Mouse (Mus musculus): Measurements from ENCODE around the gene Atp5g1. TPM values are rescaled to one million over a fixed set of nuclear protein-coding genes. Genes with fewer than 3 reads are reported as not detected.

Gene Atp5g1
- polyA plus RNA-seq, 1 experiment, result 184 TPM

DNA sequence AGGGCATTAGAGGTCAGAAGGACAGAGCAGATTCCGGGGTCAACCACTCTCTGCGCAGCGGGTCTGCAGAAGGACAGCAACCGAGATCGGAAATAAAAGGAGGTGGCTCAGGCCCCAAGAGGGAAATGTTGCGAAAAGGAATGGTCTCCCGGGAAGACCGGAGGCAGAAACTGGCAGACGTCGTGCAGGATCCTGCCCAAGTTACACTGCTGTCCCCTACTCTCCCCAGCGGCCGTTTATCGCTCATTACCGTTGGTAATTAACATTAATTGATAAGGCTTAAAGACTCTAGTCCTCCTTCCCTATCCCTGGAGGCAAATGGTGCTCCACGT, 327 bp downstream of the Atp5g1 start:
- Histone ChIP-seq H3K9ac (ENCODE audit: low read depth, poor library complexity, severe bottlenecking) (peak overlapping the region; percentile 90), H3K36me3 (ENCODE audit: control insufficient read depth, insufficient read depth, low read length, poor library complexity, severe bottlenecking) (peaks cover 16% of the 10 kb centered on the region), H3K9me3 (replicated peaks; ENCODE audit: control insufficient read depth, insufficient read depth, low read length, poor library complexity, severe bottlenecking) (no peaks in the 10 kb centered on the region), H3K4me1 (ENCODE audit: control insufficient read depth, insufficient read depth, low read length) (no peaks in the 10 kb centered on the region), H3K27me3 (ENCODE audit: control insufficient read depth, insufficient read depth, low read length, poor library complexity, severe bottlenecking) (no peaks in the 10 kb centered on the region), H3K4me3 (ENCODE audit: low read depth, low read length) (peak overlapping the region; percentile 87), H3K27ac (ENCODE audit: insufficient read depth, low read length) (peak overlapping the region; percentile 38)
- TF ChIP-seq EP300 (IDR thresholded peaks at IDR 0.05; ENCODE audit: insufficient read depth, low read depth, low read length) (no peak), CTCF (IDR thresholded peaks at IDR 0.05; ENCODE audit: low read depth, low read length) (no peak), POLR2A (IDR thresholded peaks at IDR 0.05; ENCODE audit: insufficient read depth, low read length) (no peak)

DNA sequence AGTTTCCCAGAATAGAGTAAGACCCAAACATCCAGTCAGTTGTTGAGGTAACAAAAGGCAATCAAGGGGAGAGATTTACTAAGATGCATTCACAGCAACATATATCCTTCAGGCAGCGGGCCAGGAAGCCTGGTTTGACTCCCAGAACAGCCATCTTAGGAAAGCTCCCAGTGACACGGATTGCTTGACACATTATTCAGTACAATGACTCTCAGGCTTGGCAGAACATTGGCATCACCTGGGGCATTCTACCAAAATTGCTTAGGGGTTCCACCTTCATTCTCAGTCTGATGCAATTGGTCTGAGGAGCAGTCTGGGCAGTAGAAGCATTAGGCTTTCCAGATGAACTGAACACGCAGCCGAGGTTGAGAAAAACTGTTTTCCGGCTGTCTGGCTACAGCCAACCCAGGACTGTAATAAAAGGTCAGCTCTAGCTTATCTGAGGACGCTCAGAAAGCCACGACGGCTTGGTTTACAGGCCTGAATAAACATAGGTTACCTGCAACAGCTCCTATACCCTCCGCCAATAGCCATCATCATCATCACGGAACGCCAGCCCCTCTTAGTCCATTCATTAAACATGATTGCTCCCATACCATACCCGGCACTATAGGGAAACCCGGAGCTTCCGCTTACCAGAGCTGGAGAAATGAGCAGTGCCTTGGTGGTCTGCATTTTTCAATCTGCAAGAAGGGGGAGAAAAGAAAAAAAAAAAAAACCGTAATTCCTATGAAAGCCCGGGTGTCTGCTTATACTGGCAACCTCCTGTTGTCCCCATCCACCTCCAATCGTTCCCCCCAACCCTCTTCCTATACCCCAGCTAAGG, 906 bp downstream of the Atp5g1 start:
- H3K36me3 ChIP-seq (ENCODE audit: control insufficient read depth, insufficient read depth, low read length, poor library complexity, severe bottlenecking), result peaks cover 16% of the 10 kb centered on the region
- H3K9ac ChIP-seq (ENCODE audit: low read depth, poor library complexity, severe bottlenecking), result peak overlapping the region; percentile 90
- TF ChIP-seq POLR2A (IDR thresholded peaks at IDR 0.05; ENCODE audit: insufficient read depth, low read length) (no peak), EP300 (IDR thresholded peaks at IDR 0.05; ENCODE audit: insufficient read depth, low read depth, low read length) (no peak), CTCF (IDR thresholded peaks at IDR 0.05; ENCODE audit: low read depth, low read length) (no peak)
- H3K27me3 ChIP-seq (ENCODE audit: control insufficient read depth, insufficient read depth, low read length, poor library complexity, severe bottlenecking), result no peaks in the 10 kb centered on the region
- no peaks in the 10 kb centered on the region for H3K9me3 ChIP-seq (replicated peaks; ENCODE audit: control insufficient read depth, insufficient read depth, low read length, poor library complexity, severe bottlenecking)
- no peaks in the 10 kb centered on the region for H3K4me1 ChIP-seq (ENCODE audit: control insufficient read depth, insufficient read depth, low read length)
- H3K27ac ChIP-seq (ENCODE audit: insufficient read depth, low read length), result peak overlapping the region; percentile 38
- peak overlapping the region; percentile 87 for H3K4me3 ChIP-seq (ENCODE audit: low read depth, low read length)

DNA sequence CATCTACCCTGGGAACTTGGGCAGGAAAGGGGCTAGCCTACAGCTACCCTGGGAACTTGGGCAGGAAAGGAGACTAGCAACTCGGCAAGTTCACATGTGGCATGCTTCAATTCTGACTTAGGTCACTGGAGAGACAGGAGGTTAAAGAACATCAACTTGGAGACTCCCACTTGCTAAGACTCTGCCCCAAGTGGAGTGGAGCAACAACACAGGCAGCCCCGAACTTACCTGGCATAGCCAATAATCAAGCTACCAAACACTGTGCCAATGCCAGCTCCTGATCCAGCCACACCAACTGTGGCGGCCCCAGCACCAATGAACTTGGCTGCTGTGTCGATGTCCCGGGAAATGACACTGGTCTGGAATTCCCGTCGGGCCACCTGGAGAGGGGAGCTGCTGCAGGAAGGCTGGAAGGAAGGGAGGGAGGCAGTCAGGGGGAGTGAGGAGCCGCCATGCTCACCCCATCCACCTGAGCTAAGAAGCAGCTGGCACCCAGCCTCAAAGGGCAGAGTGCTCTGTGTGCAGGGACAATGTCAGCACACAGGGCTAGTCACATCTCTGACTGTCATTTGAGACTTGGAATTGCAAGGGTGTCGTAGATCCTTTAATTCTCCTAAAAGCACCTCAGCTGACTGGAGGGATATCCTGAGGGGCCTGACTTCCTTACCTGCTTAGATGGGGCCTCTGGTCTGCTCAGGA, 2.0 kb downstream of the Atp5g1 start:
- Histone ChIP-seq H3K27ac (ENCODE audit: insufficient read depth, low read length) (no peak overlapping the region), H3K36me3 (ENCODE audit: control insufficient read depth, insufficient read depth, low read length, poor library complexity, severe bottlenecking) (peaks cover 16% of the 10 kb centered on the region), H3K9me3 (replicated peaks; ENCODE audit: control insufficient read depth, insufficient read depth, low read length, poor library complexity, severe bottlenecking) (no peaks in the 10 kb centered on the region), H3K4me1 (ENCODE audit: control insufficient read depth, insufficient read depth, low read length) (no peaks in the 10 kb centered on the region), H3K27me3 (ENCODE audit: control insufficient read depth, insufficient read depth, low read length, poor library complexity, severe bottlenecking) (no peaks in the 10 kb centered on the region), H3K4me3 (ENCODE audit: low read depth, low read length) (no peak overlapping the region), H3K9ac (ENCODE audit: low read depth, poor library complexity, severe bottlenecking) (peak overlapping the region; percentile 90)
- TF ChIP-seq POLR2A (IDR thresholded peaks at IDR 0.05; ENCODE audit: insufficient read depth, low read length), result no peak
- TF ChIP-seq CTCF (IDR thresholded peaks at IDR 0.05; ENCODE audit: low read depth, low read length), result no peak
- TF ChIP-seq EP300 (IDR thresholded peaks at IDR 0.05; ENCODE audit: insufficient read depth, low read depth, low read length), result no peak

DNA sequence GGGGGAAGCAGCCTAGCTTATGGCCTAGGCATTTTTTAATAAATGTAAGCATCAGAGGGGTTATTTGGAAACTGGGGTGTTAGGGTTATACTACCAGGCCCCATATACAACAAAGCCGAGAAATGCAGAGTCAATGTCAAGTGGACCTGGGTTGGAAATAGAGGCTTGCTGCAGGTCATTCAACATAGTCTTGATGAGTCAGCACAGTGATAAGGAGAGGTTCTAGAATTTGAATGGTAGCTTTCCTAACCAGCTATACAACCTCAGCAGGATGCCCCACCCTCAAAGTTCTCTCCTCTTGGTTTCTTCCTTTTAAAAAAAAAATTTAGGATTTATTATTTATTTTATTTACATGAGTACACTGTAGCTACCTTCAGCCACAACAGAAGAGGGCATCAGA, 4.5 kb downstream of the Atp5g1 start:
- no peak for TF ChIP-seq CTCF (IDR thresholded peaks at IDR 0.05; ENCODE audit: low read depth, low read length)
- TF ChIP-seq POLR2A (IDR thresholded peaks at IDR 0.05; ENCODE audit: insufficient read depth, low read length), result no peak
- no peak for TF ChIP-seq EP300 (IDR thresholded peaks at IDR 0.05; ENCODE audit: insufficient read depth, low read depth, low read length)
- no peak overlapping the region for H3K4me3 ChIP-seq (ENCODE audit: low read depth, low read length)
- no peaks in the 10 kb centered on the region for H3K4me1 ChIP-seq (ENCODE audit: control insufficient read depth, insufficient read depth, low read length)
- no peak overlapping the region for H3K9ac ChIP-seq (ENCODE audit: low read depth, poor library complexity, severe bottlenecking)
- H3K36me3 ChIP-seq (ENCODE audit: control insufficient read depth, insufficient read depth, low read length, poor library complexity, severe bottlenecking), result peaks cover 16% of the 10 kb centered on the region
- no peaks in the 10 kb centered on the region for H3K27me3 ChIP-seq (ENCODE audit: control insufficient read depth, insufficient read depth, low read length, poor library complexity, severe bottlenecking)
- H3K9me3 ChIP-seq (replicated peaks; ENCODE audit: control insufficient read depth, insufficient read depth, low read length, poor library complexity, severe bottlenecking), result no peaks in the 10 kb centered on the region
- no peak overlapping the region for H3K27ac ChIP-seq (ENCODE audit: insufficient read depth, low read length)

DNA sequence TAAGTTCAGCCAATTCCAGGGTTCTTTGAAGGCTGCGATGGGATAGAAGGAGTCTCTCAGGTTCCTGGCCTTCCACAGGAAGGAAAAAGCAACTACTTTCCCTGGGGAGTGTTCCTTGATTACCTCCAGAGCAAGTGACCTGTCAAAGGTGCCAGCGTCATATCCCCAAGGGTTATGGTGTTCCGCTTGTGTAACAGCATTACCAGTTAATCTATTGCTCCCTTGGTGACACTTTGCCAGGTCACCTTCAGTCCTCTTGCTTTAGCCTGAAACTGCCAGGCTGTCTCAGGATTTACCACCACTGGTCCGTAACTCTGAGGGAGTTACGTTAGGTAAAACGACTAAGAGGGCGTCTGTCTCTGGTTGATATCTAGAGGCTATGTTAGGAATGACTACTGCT, 5.1 kb downstream of the Atp5g1 start:
- TF ChIP-seq EP300 (IDR thresholded peaks at IDR 0.05; ENCODE audit: insufficient read depth, low read depth, low read length), result no peak
- no peak for TF ChIP-seq POLR2A (IDR thresholded peaks at IDR 0.05; ENCODE audit: insufficient read depth, low read length)
- TF ChIP-seq CTCF (IDR thresholded peaks at IDR 0.05; ENCODE audit: low read depth, low read length), result no peak
- H3K36me3 ChIP-seq (ENCODE audit: control insufficient read depth, insufficient read depth, low read length, poor library complexity, severe bottlenecking), result peaks cover 16% of the 10 kb centered on the region
- no peak overlapping the region for H3K4me3 ChIP-seq (ENCODE audit: low read depth, low read length)
- H3K27ac ChIP-seq (ENCODE audit: insufficient read depth, low read length), result no peak overlapping the region
- H3K9ac ChIP-seq (ENCODE audit: low read depth, poor library complexity, severe bottlenecking), result no peak overlapping the region
- no peaks in the 10 kb centered on the region for H3K27me3 ChIP-seq (ENCODE audit: control insufficient read depth, insufficient read depth, low read length, poor library complexity, severe bottlenecking)
- no peaks in the 10 kb centered on the region for H3K9me3 ChIP-seq (replicated peaks; ENCODE audit: control insufficient read depth, insufficient read depth, low read length, poor library complexity, severe bottlenecking)
- H3K4me1 ChIP-seq (ENCODE audit: control insufficient read depth, insufficient read depth, low read length), result no peaks in the 10 kb centered on the region

DNA sequence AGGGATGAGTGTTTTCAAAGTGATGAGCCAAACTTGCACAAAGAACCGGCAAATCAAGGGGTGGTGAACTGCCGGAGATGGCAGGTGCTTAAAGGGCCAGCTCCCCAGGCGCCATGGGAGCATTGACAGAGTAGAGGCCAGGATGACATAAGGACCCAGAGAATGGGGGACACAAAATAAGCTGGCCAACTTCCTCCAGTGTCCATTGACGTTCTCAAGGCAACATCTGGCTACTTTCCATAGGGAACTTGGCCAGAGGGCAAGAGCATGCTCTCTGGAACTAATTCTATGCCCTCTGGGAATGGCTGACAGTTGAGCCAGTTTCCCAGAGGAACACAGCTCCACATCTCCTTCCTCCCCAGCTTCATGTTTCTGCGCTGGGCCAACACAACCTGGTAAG, 7.2 kb downstream of the Atp5g1 start:
- TF ChIP-seq CTCF (IDR thresholded peaks at IDR 0.05; ENCODE audit: low read depth, low read length) (no peak), POLR2A (IDR thresholded peaks at IDR 0.05; ENCODE audit: insufficient read depth, low read length) (no peak), EP300 (IDR thresholded peaks at IDR 0.05; ENCODE audit: insufficient read depth, low read depth, low read length) (no peak)
- Histone ChIP-seq H3K9ac (ENCODE audit: low read depth, poor library complexity, severe bottlenecking) (no peak overlapping the region), H3K4me1 (ENCODE audit: control insufficient read depth, insufficient read depth, low read length) (no peaks in the 10 kb centered on the region), H3K4me3 (ENCODE audit: low read depth, low read length) (no peak overlapping the region), H3K36me3 (ENCODE audit: control insufficient read depth, insufficient read depth, low read length, poor library complexity, severe bottlenecking) (peaks cover 21% of the 10 kb centered on the region), H3K9me3 (replicated peaks; ENCODE audit: control insufficient read depth, insufficient read depth, low read length, poor library complexity, severe bottlenecking) (no peaks in the 10 kb centered on the region), H3K27me3 (ENCODE audit: control insufficient read depth, insufficient read depth, low read length, poor library complexity, severe bottlenecking) (no peaks in the 10 kb centered on the region), H3K27ac (ENCODE audit: insufficient read depth, low read length) (no peak overlapping the region)
